In the genomic region with DNA sequence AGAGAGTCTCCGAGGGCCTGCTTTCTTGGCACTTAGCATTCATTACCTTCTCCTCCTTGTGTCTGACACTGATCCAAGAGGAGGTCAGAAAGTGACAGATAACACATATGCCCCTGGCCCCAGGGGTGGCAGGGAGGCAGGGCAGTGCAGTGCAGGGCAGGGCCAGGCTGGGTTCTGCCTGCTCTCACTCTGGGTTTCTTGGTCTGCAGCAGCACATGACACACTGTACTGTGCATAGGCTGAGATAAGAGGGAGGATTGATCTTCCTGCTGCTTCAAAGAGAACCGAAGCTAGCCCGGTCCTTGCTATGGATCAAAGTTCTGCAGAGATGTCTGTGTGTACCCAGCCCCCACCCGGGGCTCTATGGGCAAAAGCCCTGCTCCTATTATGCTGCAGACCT, we compare ENCODE assay signal across 42 mouse cellular contexts. TPM values are rescaled to one million over a fixed set of nuclear protein-coding genes. Genes with fewer than 3 reads are reported as not detected.
DNase-seq lines count a peak whose midpoint lies in the region; ATAC-seq and TF ChIP-seq lines count a peak whose summit lies in the region.
"Had no signal": no experiment of that assay in that cellular context is flagged by ENCODE, and none has a peak within 500 bp of the region (broad histone marks: within the 10 kb centered on the region; RNA-seq: fewer than 3 reads in every experiment).

No protein-coding gene starts in this region.

- H3K4me3 ChIP-seq in liver, embryonic 12.5 days, result no peak overlapping the region
- H3K4me3 ChIP-seq in liver, postnatal 0 days (ENCODE audit: low read depth, low read length), result no peak overlapping the region
- no peak overlapping the region for H3K4me3 ChIP-seq in intestine, embryonic 15.5 days (replicated peaks)
- no peak overlapping the region for H3K4me3 ChIP-seq in midbrain, embryonic 15.5 days
- H3K4me3 ChIP-seq: embryonic facial prominence, embryonic 13.5 days; forebrain, embryonic 10.5 days; gastrocnemius, adult 2 months; heart, adult 2 months; heart, embryonic 15.5 days; hindbrain, embryonic 12.5 days; kidney, embryonic 15.5 days; limb, embryonic 15.5 days; megakaryocyte, embryonic 14.5 days had no signal

- H3K36me3 ChIP-seq in liver, embryonic 12.5 days, result no peaks in the 10 kb centered on the region
- H3K36me3 ChIP-seq in liver, postnatal 0 days (replicated peaks; ENCODE audit: insufficient read depth, low read length), result no peaks in the 10 kb centered on the region
- H3K36me3 ChIP-seq in intestine, embryonic 15.5 days, result no peaks in the 10 kb centered on the region
- H3K36me3 ChIP-seq in midbrain, embryonic 15.5 days (replicated peaks), result no peaks in the 10 kb centered on the region
- H3K36me3 ChIP-seq: embryonic facial prominence, embryonic 13.5 days; forebrain, embryonic 10.5 days; heart, embryonic 15.5 days; hindbrain, embryonic 12.5 days; kidney, embryonic 15.5 days; limb, embryonic 15.5 days had no signal

- 36% methylated on average over 4 of the region's 4 CpGs for WGBS in liver, embryonic 12.5 days (ENCODE audit: insufficient replicate concordance)
- 32% methylated on average over 4 of the region's 4 CpGs for WGBS in liver, postnatal 0 days (ENCODE audit: insufficient replicate concordance)
- WGBS in intestine, embryonic 15.5 days, result 34% methylated on average over 4 of the region's 4 CpGs
- WGBS in midbrain, embryonic 15.5 days, result 61% methylated on average over 4 of the region's 4 CpGs

- no peak overlapping the region for H3K27ac ChIP-seq in liver, embryonic 12.5 days
- H3K27ac ChIP-seq in liver, postnatal 0 days (ENCODE audit: low read depth), result no peak overlapping the region
- H3K27ac ChIP-seq in intestine, embryonic 15.5 days, result no peak overlapping the region
- H3K27ac ChIP-seq in midbrain, embryonic 15.5 days, result no peak overlapping the region
- H3K27ac ChIP-seq: embryonic facial prominence, embryonic 13.5 days; forebrain, embryonic 10.5 days; gastrocnemius, adult 2 months; heart, adult 2 months; heart, embryonic 15.5 days; hindbrain, embryonic 12.5 days; hindbrain, postnatal 0 days; kidney, embryonic 15.5 days; limb, embryonic 15.5 days had no signal

- H3K4me1 ChIP-seq in liver, embryonic 12.5 days, result peaks cover 12% of the 10 kb centered on the region
- peaks cover 2% of the 10 kb centered on the region; the same call in 1 of the 2 replicates for H3K4me1 ChIP-seq in liver, postnatal 0 days (ENCODE audit: insufficient read depth)
- no peaks in the 10 kb centered on the region for H3K4me1 ChIP-seq in intestine, embryonic 15.5 days (replicated peaks)
- H3K4me1 ChIP-seq in midbrain, embryonic 15.5 days, result peaks cover 10% of the 10 kb centered on the region
- H3K4me1 ChIP-seq: limb, embryonic 15.5 days; megakaryocyte, embryonic 14.5 days had no signal

- TF ChIP-seq EP300 in liver, postnatal 0 days (IDR thresholded peaks at IDR 0.05; ENCODE audit: low read depth), result no peak

- no peak overlapping the region for H3K4me2 ChIP-seq in liver, embryonic 12.5 days
- H3K4me2 ChIP-seq in liver, postnatal 0 days (ENCODE audit: low read depth, low read length), result no peak overlapping the region
- H3K4me2 ChIP-seq in intestine, embryonic 15.5 days (replicated peaks), result no peak overlapping the region
- no peak overlapping the region for H3K4me2 ChIP-seq in midbrain, embryonic 15.5 days
- H3K4me2 ChIP-seq: embryonic facial prominence, embryonic 13.5 days; heart, embryonic 15.5 days; hindbrain, embryonic 12.5 days; kidney, embryonic 15.5 days; limb, embryonic 15.5 days had no signal

- H3K27me3 ChIP-seq in liver, embryonic 12.5 days (replicated peaks), result no peaks in the 10 kb centered on the region
- H3K27me3 ChIP-seq in liver, postnatal 0 days (ENCODE audit: insufficient read depth, low read length), result no peaks in the 10 kb centered on the region
- H3K27me3 ChIP-seq in intestine, embryonic 15.5 days (replicated peaks), result no peaks in the 10 kb centered on the region
- no peaks in the 10 kb centered on the region for H3K27me3 ChIP-seq in midbrain, embryonic 15.5 days (replicated peaks)
- H3K27me3 ChIP-seq: embryonic facial prominence, embryonic 13.5 days; hindbrain, embryonic 12.5 days; limb, embryonic 15.5 days had no signal

- peak; percentile 49; the same call in 1 of the 2 replicates for ATAC-seq in liver, embryonic 12.5 days
- no peak for ATAC-seq in liver, postnatal 0 days
- ATAC-seq in intestine, embryonic 15.5 days, result peak; percentile 95
- peak; percentile 80 for ATAC-seq in midbrain, embryonic 15.5 days (replicated peaks)
- ATAC-seq: activated CD4-positive, CD25-positive, alpha-beta regulatory T cell, adult 4 months; forebrain, embryonic 16.5 days; hindbrain, postnatal 0 days had no signal

- TF ChIP-seq CTCF in liver, postnatal 0 days (IDR thresholded peaks at IDR 0.05; ENCODE audit: low read depth), result no peak

- no peaks in the 10 kb centered on the region for H3K9me3 ChIP-seq in liver, embryonic 12.5 days (replicated peaks)
- H3K9me3 ChIP-seq in liver, postnatal 0 days (ENCODE audit: low read length), result no peaks in the 10 kb centered on the region
- H3K9me3 ChIP-seq in intestine, embryonic 15.5 days, result no peaks in the 10 kb centered on the region
- no peaks in the 10 kb centered on the region for H3K9me3 ChIP-seq in midbrain, embryonic 15.5 days
- H3K9me3 ChIP-seq: embryonic facial prominence, embryonic 13.5 days; forebrain, embryonic 10.5 days; heart, embryonic 15.5 days; hindbrain, embryonic 12.5 days; kidney, embryonic 15.5 days; limb, embryonic 15.5 days; megakaryocyte, embryonic 14.5 days had no signal

- no peak overlapping the region for H3K9ac ChIP-seq in liver, embryonic 12.5 days
- no peak overlapping the region for H3K9ac ChIP-seq in liver, postnatal 0 days (replicated peaks)
- H3K9ac ChIP-seq in intestine, embryonic 15.5 days, result no peak overlapping the region
- no peak overlapping the region for H3K9ac ChIP-seq in midbrain, embryonic 15.5 days
- H3K9ac ChIP-seq: embryonic facial prominence, embryonic 13.5 days; heart, embryonic 15.5 days; hindbrain, embryonic 12.5 days; kidney, embryonic 15.5 days; limb, embryonic 15.5 days had no signal

- DNase-seq in adrenal gland, postnatal 10 days, result peak; percentile 23
- no peak for DNase-seq in adrenal gland, adult 8-10 months
- DNase-seq in liver, postnatal 0 days, result no peak
- no peak for DNase-seq in layer of hippocampus, postnatal 14 days (ENCODE audit: low spot score in 2 of 2)
- no peak for DNase-seq in layer of hippocampus, adult 8-10 months (ENCODE audit: low spot score in 2 of 2)
- DNase-seq: adrenal gland, adult 2 months; cerebellum, adult 11 months; cerebellum, adult 9-10 months; cerebellum, postnatal 36 days; embryo, embryonic 11 days; gastrocnemius, adult 2 months; heart, adult 2 months; heart, postnatal 36 days; kidney, adult 18-20 months; kidney, postnatal 25 days; left cerebral cortex, postnatal 4 days; lung, postnatal 4 days; thymus, postnatal 25 days had no signal

RNA-seq across cellular contexts. Expression of a gene that starts 8.6 kb away (rescaled TPM):
- total RNA-seq in adrenal gland, postnatal 10 days (2021), result not detected
- not detected for total RNA-seq in adrenal gland, adult 8-10 months (2022)
- polyA plus RNA-seq in liver, embryonic 12.5 days (2016; fragmentation: Nextera tagmentation; extraction: Ambion mirVana), result not detected in 2 replicates
- polyA plus RNA-seq in liver, postnatal 0 days (2015; fragmentation: Nextera tagmentation; extraction: Ambion mirVana), result not detected in 2 replicates
- polyA plus RNA-seq in intestine, embryonic 15.5 days (2015; fragmentation: Nextera tagmentation; extraction: Ambion mirVana), result not detected in 2 replicates
- polyA plus RNA-seq in midbrain, embryonic 15.5 days (2015; fragmentation: Nextera tagmentation; extraction: Ambion mirVana), result not detected in 2 replicates
- not detected for total RNA-seq in layer of hippocampus, postnatal 14 days (2021)
- total RNA-seq in layer of hippocampus, adult 8-10 months (2022), result not detected
- total RNA-seq: adrenal gland, adult 2 months; CH12.LX; ES-E14; gastrocnemius, adult 2 months; gastrocnemius, postnatal 4 days; heart, adult 2 months; heart, postnatal 36 days; hindbrain, postnatal 0 days; layer of hippocampus, adult 18-20 months; layer of hippocampus, postnatal 25 days; left cerebral cortex, adult 8-10 months; left cerebral cortex, postnatal 4 days; monocyte, adult 5-6 weeks had no signal
- polyA plus RNA-seq: activated CD4-positive, CD25-positive, alpha-beta regulatory T cell, adult 4 months; adrenal gland, adult 2 months; C2C12; embryonic facial prominence, embryonic 13.5 days; forebrain, embryonic 10.5 days; forebrain, embryonic 16.5 days; heart, adult 2 months; heart, embryonic 15.5 days; hindbrain, embryonic 12.5 days; hindbrain, postnatal 0 days; kidney, embryonic 15.5 days; limb, embryonic 15.5 days; liver, embryonic 16.5 days; lung, embryonic 16.5 days; neural tube, embryonic 14.5 days had no signal
